Comparison of ENCODE assay signal across 16 mouse cellular contexts in genomic region chr4:48362367-48362766, GRCm38 (mm10).
"Had no signal": no experiment of that assay in that cellular context is flagged by ENCODE, and none has a peak within 500 bp of the region (broad histone marks: within the 10 kb centered on the region; RNA-seq: fewer than 3 reads in every experiment).

No protein-coding gene starts in this region.

- DNase-seq: retina, postnatal 1 day; right cerebral cortex, adult 18-20 months; right cerebral cortex, postnatal 14 days; right cerebral cortex, postnatal 25 days; right cerebral cortex, postnatal 4 days; spleen, adult 18-20 months; thymus, adult 18-20 months; thymus, adult 2 months; thymus, postnatal 14 days; thymus, postnatal 25 days; thymus, postnatal 36 days; thymus, postnatal 4 days had no signal

- H3K27me3 ChIP-seq: neural tube, embryonic 13.5 days; neural tube, embryonic 15.5 days; stomach, embryonic 15.5 days had no signal

- H3K4me3 ChIP-seq: neural tube, embryonic 13.5 days; neural tube, embryonic 15.5 days; stomach, embryonic 15.5 days had no signal

- H3K4me2 ChIP-seq: neural tube, embryonic 13.5 days; neural tube, embryonic 15.5 days; stomach, embryonic 15.5 days had no signal

- H3K36me3 ChIP-seq: neural tube, embryonic 13.5 days; neural tube, embryonic 15.5 days; stomach, embryonic 15.5 days had no signal

- H3K27ac ChIP-seq: neural tube, embryonic 13.5 days; neural tube, embryonic 15.5 days; stomach, embryonic 15.5 days; stomach, postnatal 0 days had no signal

- H3K4me1 ChIP-seq: neural tube, embryonic 13.5 days; neural tube, embryonic 15.5 days; stomach, embryonic 15.5 days had no signal

- H3K9ac ChIP-seq: neural tube, embryonic 13.5 days; neural tube, embryonic 15.5 days; stomach, embryonic 15.5 days had no signal

- H3K9me3 ChIP-seq: neural tube, embryonic 13.5 days; neural tube, embryonic 15.5 days; stomach, embryonic 15.5 days had no signal
